ENCODE assay signal across 9 mouse cellular contexts in the genomic region with DNA sequence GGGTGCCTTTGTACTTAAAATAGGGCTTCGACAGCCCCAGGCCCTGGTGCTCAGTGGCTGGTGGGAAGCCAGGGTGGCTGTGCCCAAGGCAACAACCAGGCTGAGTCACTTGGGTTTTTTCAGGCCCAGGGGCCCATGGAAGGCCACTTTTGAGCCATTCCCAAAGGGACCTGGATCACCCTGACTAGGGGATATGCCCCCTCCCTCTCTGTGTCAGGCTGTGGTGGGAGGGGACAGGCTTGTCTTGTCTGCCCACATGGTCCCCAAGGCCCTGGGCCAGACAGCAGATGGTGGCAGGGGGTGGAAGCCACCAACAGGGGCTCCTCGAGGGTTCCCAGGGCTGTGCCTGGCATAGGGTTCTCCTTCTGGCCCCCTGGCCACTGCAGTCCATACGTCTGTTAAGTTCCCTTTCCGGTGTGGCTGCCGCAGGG. TPM values are rescaled to one million over a fixed set of nuclear protein-coding genes. Genes with fewer than 3 reads are reported as not detected.
DNase-seq lines count a peak whose midpoint lies in the region; ATAC-seq and TF ChIP-seq lines count a peak whose summit lies in the region.
"Had no signal": no experiment of that assay in that cellular context is flagged by ENCODE, and none has a peak within 500 bp of the region (broad histone marks: within the 10 kb centered on the region; RNA-seq: fewer than 3 reads in every experiment).

No protein-coding gene starts in this region.

- H3K4me3 ChIP-seq in lung, postnatal 0 days (ENCODE audit: low read depth, low read length) = no peak overlapping the region
- H3K4me3 ChIP-seq in forebrain, embryonic 13.5 days = no peak overlapping the region
- no peak overlapping the region for H3K4me3 ChIP-seq in neural tube, embryonic 13.5 days
- H3K4me3 ChIP-seq: hindbrain, embryonic 15.5 days had no signal

- no peaks in the 10 kb centered on the region for H3K27me3 ChIP-seq in lung, postnatal 0 days (replicated peaks; ENCODE audit: insufficient read depth, low read length)
- no peaks in the 10 kb centered on the region for H3K27me3 ChIP-seq in forebrain, embryonic 13.5 days
- H3K27me3 ChIP-seq in neural tube, embryonic 13.5 days = no peaks in the 10 kb centered on the region
- H3K27me3 ChIP-seq: hindbrain, embryonic 15.5 days had no signal

- ATAC-seq in lung, postnatal 0 days = no peak
- ATAC-seq in forebrain, embryonic 13.5 days = no peak
- no peak for ATAC-seq in neural tube, embryonic 13.5 days (ENCODE audit: low read depth)

- H3K36me3 ChIP-seq in lung, postnatal 0 days (ENCODE audit: insufficient read depth, low read length) = peaks cover 25% of the 10 kb centered on the region
- H3K36me3 ChIP-seq in forebrain, embryonic 13.5 days (ENCODE audit: poor library complexity, severe bottlenecking) = peaks cover 43% of the 10 kb centered on the region
- H3K36me3 ChIP-seq in neural tube, embryonic 13.5 days = peaks cover 43% of the 10 kb centered on the region

- peaks cover 44% of the 10 kb centered on the region for H3K4me1 ChIP-seq in lung, postnatal 0 days (ENCODE audit: insufficient read depth, low read depth, low read length)
- H3K4me1 ChIP-seq in forebrain, embryonic 13.5 days = peaks cover 46% of the 10 kb centered on the region
- H3K4me1 ChIP-seq in neural tube, embryonic 13.5 days (replicated peaks) = peaks cover 65% of the 10 kb centered on the region

- 75% methylated on average over 5 of the region's 5 CpGs for WGBS in lung, postnatal 0 days
- 79% methylated on average over 5 of the region's 5 CpGs for WGBS in forebrain, embryonic 13.5 days
- 50% methylated on average over 5 of the region's 5 CpGs for WGBS in neural tube, embryonic 13.5 days

- no peaks in the 10 kb centered on the region for H3K9me3 ChIP-seq in lung, postnatal 0 days (ENCODE audit: low read length)
- H3K9me3 ChIP-seq in forebrain, embryonic 13.5 days (replicated peaks) = no peaks in the 10 kb centered on the region
- H3K9me3 ChIP-seq in neural tube, embryonic 13.5 days = no peaks in the 10 kb centered on the region
- H3K9me3 ChIP-seq: hindbrain, embryonic 15.5 days had no signal

- H3K9ac ChIP-seq in lung, postnatal 0 days (replicated peaks; ENCODE audit: low read depth) = no peak overlapping the region
- no peak overlapping the region for H3K9ac ChIP-seq in forebrain, embryonic 13.5 days
- H3K9ac ChIP-seq in neural tube, embryonic 13.5 days = peak overlapping the region; percentile 17; the same call in 1 of the 2 replicates
- H3K9ac ChIP-seq: hindbrain, embryonic 15.5 days had no signal

- no peak for TF ChIP-seq EP300 in lung, postnatal 0 days (IDR thresholded peaks at IDR 0.05)

- peak; percentile 45 for DNase-seq in cerebellum, adult 11 months
- no peak for DNase-seq in cerebellum, postnatal 4 days (ENCODE audit: low spot score in 2 of 2)
- no peak for DNase-seq in lung, postnatal 0 days (ENCODE audit: low spot score)
- DNase-seq in lung, adult 18-20 months = no peak
- DNase-seq in kidney, postnatal 14 days = no peak
- DNase-seq in spleen, postnatal 4 days (ENCODE audit: low spot score in 2 of 2) = no peak

- no peak for TF ChIP-seq CTCF in lung, postnatal 0 days (IDR thresholded peaks at IDR 0.05)

- H3K27ac ChIP-seq in lung, postnatal 0 days (ENCODE audit: low read length) = peak overlapping the region; percentile 59
- H3K27ac ChIP-seq in forebrain, embryonic 13.5 days = peak overlapping the region; percentile 25; the same call in 1 of the 2 replicates
- H3K27ac ChIP-seq in neural tube, embryonic 13.5 days (replicated peaks) = peak overlapping the region; percentile 42
- H3K27ac ChIP-seq: hindbrain, embryonic 15.5 days had no signal

- peak overlapping the region; percentile 17 for H3K4me2 ChIP-seq in lung, postnatal 0 days (replicated peaks; ENCODE audit: low read depth, low read length)
- no peak overlapping the region for H3K4me2 ChIP-seq in forebrain, embryonic 13.5 days
- H3K4me2 ChIP-seq in neural tube, embryonic 13.5 days = no peak overlapping the region
- H3K4me2 ChIP-seq: hindbrain, embryonic 15.5 days had no signal

RNA-seq across cellular contexts. Expression of a gene that starts 7.5 kb away (rescaled TPM):
- 58.2 and 62.0 TPM in 2 replicates for polyA plus RNA-seq in lung, postnatal 0 days (2015; fragmentation: Nextera tagmentation; extraction: Ambion mirVana)
- 10.4 and 10.6 TPM in 2 replicates for polyA plus RNA-seq in forebrain, embryonic 13.5 days (2015; fragmentation: Nextera tagmentation; extraction: Ambion mirVana)
- polyA plus RNA-seq in neural tube, embryonic 13.5 days (2015; fragmentation: Nextera tagmentation; extraction: Ambion mirVana) = 12.2 and 14.9 TPM in 2 replicates

RNA-seq across cellular contexts. Expression of a gene that starts 25.2 kb away (rescaled TPM):
- polyA plus RNA-seq in lung, postnatal 0 days (2015; fragmentation: Nextera tagmentation; extraction: Ambion mirVana) = 27.9 TPM in 2 replicates
- 54.2 and 57.0 TPM in 2 replicates for polyA plus RNA-seq in forebrain, embryonic 13.5 days (2015; fragmentation: Nextera tagmentation; extraction: Ambion mirVana)
- polyA plus RNA-seq in neural tube, embryonic 13.5 days (2015; fragmentation: Nextera tagmentation; extraction: Ambion mirVana) = 60.0 and 77.5 TPM in 2 replicates

RNA-seq across cellular contexts. Expression of a gene that starts 33.9 kb away (rescaled TPM):
- polyA plus RNA-seq in lung, postnatal 0 days (2015; fragmentation: Nextera tagmentation; extraction: Ambion mirVana) = 509 and 537 TPM in 2 replicates
- polyA plus RNA-seq in forebrain, embryonic 13.5 days (2015; fragmentation: Nextera tagmentation; extraction: Ambion mirVana) = 555 and 583 TPM in 2 replicates
- polyA plus RNA-seq in neural tube, embryonic 13.5 days (2015; fragmentation: Nextera tagmentation; extraction: Ambion mirVana) = 532 and 537 TPM in 2 replicates

RNA-seq across cellular contexts. Expression of a gene that starts 36.9 kb away (rescaled TPM):
- 118 and 121 TPM in 2 replicates for polyA plus RNA-seq in lung, postnatal 0 days (2015; fragmentation: Nextera tagmentation; extraction: Ambion mirVana)
- 200 and 211 TPM in 2 replicates for polyA plus RNA-seq in forebrain, embryonic 13.5 days (2015; fragmentation: Nextera tagmentation; extraction: Ambion mirVana)
- 217 and 244 TPM in 2 replicates for polyA plus RNA-seq in neural tube, embryonic 13.5 days (2015; fragmentation: Nextera tagmentation; extraction: Ambion mirVana)

RNA-seq across cellular contexts. Expression of a gene that starts 40.2 kb away (rescaled TPM):
- polyA plus RNA-seq in lung, postnatal 0 days (2015; fragmentation: Nextera tagmentation; extraction: Ambion mirVana) = 48.9 and 50.2 TPM in 2 replicates
- polyA plus RNA-seq in forebrain, embryonic 13.5 days (2015; fragmentation: Nextera tagmentation; extraction: Ambion mirVana) = 43.5 and 47.7 TPM in 2 replicates
- 79.1 and 80.9 TPM in 2 replicates for polyA plus RNA-seq in neural tube, embryonic 13.5 days (2015; fragmentation: Nextera tagmentation; extraction: Ambion mirVana)
